Mouse (Mus musculus): ENCODE results near the gene Gm3045.

DNA sequence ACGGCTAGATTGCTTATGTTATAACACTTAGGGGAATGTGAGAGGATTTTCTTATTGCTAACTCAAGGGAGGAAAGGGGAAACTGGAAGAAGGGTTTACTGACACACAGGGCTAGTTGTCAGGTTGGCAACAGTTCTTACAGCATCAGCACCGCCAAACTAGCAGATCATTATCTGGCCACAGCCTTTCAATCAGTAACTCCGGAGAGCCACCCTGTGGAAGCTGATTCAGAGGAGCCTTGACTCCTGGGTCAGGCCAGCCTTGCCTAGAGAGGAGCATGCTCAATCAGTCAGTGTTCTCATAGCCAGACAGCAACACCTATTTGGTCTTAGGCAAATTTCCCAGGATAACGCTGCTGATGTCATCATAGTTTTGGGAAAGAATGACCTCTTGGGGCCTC is 35.1 kb downstream of the Gm3045 start:
- TF ChIP-seq CTCF (IDR thresholded peaks at IDR 0.05; ENCODE audit: low read depth) (0 out of 2 replicates have a peak, but pooled peaks have one; percentile 13), EP300 (IDR thresholded peaks at IDR 0.05; ENCODE audit: low read depth) (no peak)

All from liver, postnatal 0 days (tissue).